Mouse (Mus musculus) kidney, adult 2 months (tissue): ENCODE measurements at regions not wholly inside any gene's neighbourhood (a gene's known extent, or its start where the extent isn't known, plus 50 kb on each side); places are given as distances from the start of the nearest gene placed in this dataset.

Experiments
- DNase-seq: peaks from one replicate; pipeline ENCODE4 v3.0.0; 2021
- H3K27ac ChIP-seq: fragments of 200-500 bp; 2 replicates; pipeline ENCODE4 v1.5.1; 2012; ENCODE audit warnings: low read depth, low read length, control low read depth, inconsistent platforms; ENCODE audit not compliant: insufficient read depth
- H3K27me3 ChIP-seq: fragments of 200-500 bp; replicated peaks from 2 replicates; pipeline ENCODE4 v1.6.1; 2012; ENCODE audit warnings: mild to moderate bottlenecking, moderate library complexity, low read length, inconsistent platforms; ENCODE audit not compliant: control insufficient read depth, insufficient read depth
- H3K36me3 ChIP-seq: fragments of 200-500 bp; 2 replicates; pipeline ENCODE4 v1.6.1; 2012; ENCODE audit warnings: mild to moderate bottlenecking, moderate library complexity, low read length, inconsistent platforms; ENCODE audit not compliant: control insufficient read depth, insufficient read depth
- H3K4me1 ChIP-seq: fragments of 200-500 bp; 2 replicates; pipeline ENCODE4 v1.6.1; 2011; ENCODE audit warnings: low read length; ENCODE audit not compliant: control insufficient read depth, insufficient read depth
- H3K4me3 ChIP-seq: fragments of 200-500 bp; 2 replicates; pipeline ENCODE4 v1.5.1; 2011; ENCODE audit warnings: mild to moderate bottlenecking, low read depth, low read length, control low read depth; ENCODE audit not compliant: insufficient read depth
- CTCF ChIP-seq: fragments of 200-500 bp; conservative IDR thresholded peaks from 2 replicates; pipeline ENCODE4 v1.5.1; 2011; ENCODE audit warnings: low read depth, mild to moderate bottlenecking, control low read depth, low read length, moderate library complexity, mixed read lengths; ENCODE audit not compliant: insufficient read depth, insufficient read length
- POLR2A ChIP-seq: fragments of 200-500 bp; IDR thresholded peaks from one replicate; pipeline ENCODE4 v1.6.1; 2011; ENCODE audit warnings: low read depth, low read length, control low read depth
- WGBS: fragments of 180-500 bp; shearing (Covaris S2); methylation state at CpG from one replicate; pipeline ENCODE4 v1.1.7; 2018; 5-methylcytosine and 5-hydroxymethylcytosine counted together

GRCm38 (mm10) chr11:17864833-17865397, 88.8 kb downstream of the Etaa1 start:
- DNase-seq: no peak
- TF ChIP-seq POLR2A (no peak), CTCF (no peak)
- H3K27ac ChIP-seq: no peak overlapping the region
- H3K4me1 ChIP-seq: no peaks in the 10 kb centered on the region
- no peak overlapping the region for H3K4me3 ChIP-seq
- no peaks in the 10 kb centered on the region for H3K27me3 ChIP-seq
- no peaks in the 10 kb centered on the region for H3K36me3 ChIP-seq
- WGBS: 36% methylated on average over 4 of the region's 4 CpGs

DNA sequence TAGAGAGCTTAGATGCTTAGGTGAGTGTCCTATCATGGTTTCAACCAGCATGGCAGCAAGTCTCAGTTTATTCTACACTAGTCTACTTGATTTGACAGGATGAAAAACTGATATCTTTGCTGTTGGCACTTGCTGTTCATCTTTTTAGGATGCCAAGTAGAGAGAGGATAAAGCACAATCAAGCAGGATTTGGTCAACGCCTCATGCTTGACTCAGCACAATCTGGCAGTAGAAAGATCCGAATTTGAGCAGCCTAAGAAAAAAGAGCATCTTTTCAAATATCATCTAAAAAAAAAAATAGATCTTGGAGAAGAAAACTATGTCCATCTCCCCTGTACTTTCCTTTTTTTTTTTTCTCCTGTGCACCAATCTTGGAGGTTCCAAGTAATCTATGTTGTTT, 83.0 kb downstream of the Etaa1 start:
- Histone ChIP-seq H3K4me1 (no peaks in the 10 kb centered on the region), H3K36me3 (no peaks in the 10 kb centered on the region), H3K4me3 (no peak overlapping the region), H3K27me3 (no peaks in the 10 kb centered on the region), H3K27ac (no peak overlapping the region)
- 77% methylated on average over 2 of the region's 2 CpGs for WGBS
- TF ChIP-seq CTCF (no peak), POLR2A (no peak)
- no peak for DNase-seq

DNA sequence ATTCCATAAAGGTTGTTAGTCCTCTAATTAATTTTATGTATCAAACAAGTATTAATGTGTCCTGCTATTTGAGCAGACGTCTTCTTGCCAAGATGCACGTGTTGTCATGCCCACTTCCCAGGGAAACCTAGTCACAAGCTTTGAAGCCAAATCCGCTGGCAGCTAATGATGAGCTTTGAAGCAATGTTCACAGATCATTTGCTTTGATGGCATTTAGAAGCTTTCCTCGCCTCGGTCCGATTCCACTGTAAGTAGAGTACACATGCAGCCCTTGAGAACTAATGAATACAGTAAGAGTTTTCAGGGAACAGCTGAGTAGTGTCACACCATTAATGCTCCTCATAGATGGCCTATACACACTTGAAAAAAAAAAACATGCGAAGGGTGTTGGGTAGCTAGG, 81.8 kb downstream of the Etaa1 start:
- TF ChIP-seq POLR2A (no peak), CTCF (no peak)
- Histone ChIP-seq H3K27ac (no peak overlapping the region), H3K4me3 (no peak overlapping the region), H3K4me1 (no peaks in the 10 kb centered on the region), H3K27me3 (no peaks in the 10 kb centered on the region), H3K36me3 (no peaks in the 10 kb centered on the region)
- WGBS: 34% methylated on average over 7 of the region's 7 CpGs
- no peak for DNase-seq

DNA sequence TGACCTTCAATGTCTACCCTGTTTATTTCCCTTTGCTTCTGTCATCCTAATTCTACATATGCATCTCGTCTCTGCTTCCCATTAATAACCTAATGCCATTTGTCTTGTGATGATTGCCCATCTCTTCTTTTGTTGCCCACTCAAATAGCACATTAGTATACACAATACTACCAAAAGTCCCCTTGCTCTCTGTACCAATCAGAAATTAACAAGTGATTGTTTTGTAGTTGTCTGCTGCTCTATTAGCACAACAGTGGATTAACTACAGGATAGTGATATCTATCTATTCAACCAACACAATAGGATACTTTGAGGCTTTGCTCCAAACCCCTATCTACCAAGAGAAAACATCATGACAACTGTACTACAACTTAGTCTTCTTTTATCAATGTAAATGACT, 70.4 kb downstream of the Etaa1 start:
- no peak overlapping the region for H3K27ac ChIP-seq
- 91% methylated on average over 1 of the region's 1 CpGs for WGBS
- no peaks in the 10 kb centered on the region for H3K4me1 ChIP-seq
- H3K36me3 ChIP-seq: no peaks in the 10 kb centered on the region
- H3K4me3 ChIP-seq: no peak overlapping the region
- DNase-seq: no peak
- no peak for TF ChIP-seq CTCF
- TF ChIP-seq POLR2A: no peak
- no peaks in the 10 kb centered on the region for H3K27me3 ChIP-seq
